Mouse (Mus musculus): ENCODE data around the gene Myom1. TPM values are rescaled to one million over a fixed set of nuclear protein-coding genes. Genes with fewer than 3 reads are reported as not detected.
"Not testable (repeated sequence)": the region's sequence is repeated elsewhere in the genome, so short reads cannot be mapped to it uniquely, and the experiment has no call there.

Myom1 gene
- total RNA-seq (2021), result 1,000 to 10,000 TPM; 1,013 to 1,104 TPM
- long read RNA-seq, experiment 1, full-length matches to known transcripts, result 531 of 924 reads
- long read RNA-seq, experiment 1, partial matches to known transcripts, result 348 of 924 reads
- long read RNA-seq, experiment 1, other reads (novel, unspliced or antisense), result 45 of 924 reads
- long read RNA-seq, experiment 2, full-length matches to known transcripts, result 465 of 839 reads
- long read RNA-seq, experiment 2, partial matches to known transcripts, result 341 of 839 reads
- long read RNA-seq, experiment 2, other reads (novel, unspliced or antisense), result 33 of 839 reads

DNA sequence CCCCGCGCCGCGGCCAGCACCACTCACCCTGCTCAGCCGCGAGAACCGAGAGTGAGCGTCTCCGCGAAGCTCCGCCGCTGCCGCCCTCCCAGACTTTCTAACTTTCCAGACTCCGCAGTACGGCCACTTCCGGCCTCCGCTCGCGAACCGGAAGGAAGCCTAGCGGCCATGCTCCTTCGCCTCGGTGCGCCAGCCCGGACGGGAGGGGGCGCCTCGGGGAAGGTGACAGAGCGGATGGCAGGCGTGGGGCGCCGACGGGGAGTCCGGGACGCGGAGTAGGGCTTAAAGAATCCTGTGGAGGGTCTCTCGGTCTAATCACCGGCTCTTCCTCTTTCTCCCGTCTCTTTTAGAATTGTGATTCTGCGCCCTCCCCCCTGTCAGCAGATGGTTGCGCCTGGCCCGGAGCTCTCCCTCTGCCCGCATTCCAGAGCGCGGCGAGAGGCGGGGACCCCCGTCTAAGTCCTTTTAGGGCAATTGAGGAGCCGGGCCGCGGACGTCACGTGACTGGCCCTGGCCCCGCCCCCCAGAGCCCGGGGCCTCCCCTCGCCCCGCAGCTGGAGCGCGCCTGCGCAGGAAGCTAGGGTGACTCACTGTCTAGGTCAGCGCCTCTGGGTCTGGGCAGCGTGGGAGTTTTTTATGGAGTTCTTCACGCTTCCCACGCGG is at the start of gene Myom1:
Myom1 (plus strand) TSS at position 553 of the 663 bp plus-strand sequence.
- DNase-seq, result peak; percentile 100

DNA sequence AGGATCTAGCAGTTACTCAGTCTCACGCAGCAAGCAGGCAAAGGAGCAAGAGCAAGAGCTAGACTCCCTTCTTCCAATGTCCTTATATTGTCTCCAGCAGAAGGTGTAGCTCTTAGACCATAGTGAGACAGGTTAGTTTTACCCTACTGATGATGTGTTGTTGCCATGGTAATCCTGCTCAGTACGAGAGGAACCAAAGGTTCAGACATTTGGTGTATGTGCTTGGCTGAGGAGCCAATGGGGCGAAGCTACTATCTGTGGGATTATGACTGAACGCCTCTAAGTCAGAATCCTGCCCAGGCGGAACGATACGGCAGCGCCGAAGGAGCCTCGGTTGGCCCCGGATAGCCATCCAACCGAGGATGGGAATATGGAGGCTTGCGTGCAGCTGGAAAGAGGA is 38.9 kb upstream of the Myom1 start:
- peak; percentile 71 for DNase-seq

DNA sequence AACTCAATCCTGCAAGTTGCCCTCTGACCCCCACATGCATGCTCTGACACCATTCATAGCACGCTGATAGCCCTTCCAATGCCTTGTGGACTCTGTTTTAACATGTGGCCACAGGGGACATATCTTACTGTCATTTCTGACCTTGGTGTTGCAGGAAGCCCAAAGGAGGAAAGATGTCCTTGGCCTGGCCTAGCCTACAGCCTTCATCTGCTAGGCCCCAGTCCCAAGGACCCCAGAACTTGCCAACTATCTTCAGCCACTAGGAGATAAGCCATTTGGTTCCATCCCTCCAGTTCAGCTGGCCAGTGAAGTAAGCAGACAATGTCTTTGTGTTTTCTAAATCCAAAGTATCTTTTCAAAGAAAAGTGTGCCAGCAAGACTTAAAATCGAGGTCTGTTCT is 37.2 kb upstream of the Myom1 start:
- no peak for DNase-seq

DNA sequence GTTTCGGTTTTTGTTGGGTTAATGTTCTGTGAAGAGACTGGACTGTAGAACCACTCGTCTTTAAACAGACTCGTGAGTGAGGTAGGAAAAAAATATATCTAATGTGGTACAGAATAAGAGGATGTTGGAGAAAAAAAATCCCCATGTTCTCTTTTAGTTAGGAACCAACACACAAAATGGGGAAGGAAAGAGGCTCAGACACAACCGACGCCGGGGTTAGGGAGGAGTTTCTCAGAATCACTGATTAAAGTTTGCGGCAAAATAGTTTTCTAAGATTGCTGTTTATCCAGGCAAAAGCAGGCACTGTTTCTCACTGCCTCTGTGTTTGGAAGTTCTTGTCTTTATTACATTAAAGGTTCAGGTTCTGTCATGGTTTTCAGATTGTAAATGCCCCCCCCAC is 36.3 kb upstream of the Myom1 start:
- no peak for DNase-seq

DNA sequence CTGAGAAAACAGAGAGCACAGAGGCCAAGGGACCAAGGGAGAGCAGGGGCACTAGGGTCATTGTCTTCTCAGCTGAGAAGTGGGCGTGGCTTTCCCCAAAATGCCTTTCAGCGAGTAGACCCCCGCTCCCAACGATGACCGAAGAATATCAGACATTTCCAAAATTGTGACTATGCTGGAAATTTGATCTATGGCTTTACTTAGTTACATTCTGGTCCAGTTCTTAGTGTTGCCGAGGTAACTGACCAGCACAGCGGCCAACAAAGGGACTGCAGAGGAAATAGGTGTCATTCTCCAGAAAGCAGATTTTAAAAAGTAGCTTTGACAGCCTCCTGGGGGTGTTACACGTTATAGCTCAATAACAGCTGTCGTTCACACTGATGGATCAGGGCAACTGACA is 35.2 kb upstream of the Myom1 start:
- DNase-seq, result no peak

DNA sequence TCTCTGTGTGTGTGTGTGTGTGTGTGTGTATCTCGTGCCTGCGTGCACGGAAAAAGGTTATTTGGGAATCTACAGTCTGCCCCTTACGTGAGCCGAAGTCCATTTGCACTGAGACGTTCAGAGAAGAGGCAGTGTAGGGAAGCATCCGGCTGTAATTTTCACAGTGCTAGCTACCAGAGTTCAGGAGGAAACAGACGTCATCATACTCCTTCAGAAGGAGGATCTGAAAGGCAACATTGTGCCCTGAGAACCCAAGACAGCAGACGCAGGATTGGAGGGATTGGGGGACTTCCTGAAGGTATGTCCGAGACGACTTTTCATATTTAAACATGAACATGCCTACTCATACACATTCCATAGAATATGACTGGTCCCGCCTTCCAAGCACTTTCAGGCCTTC is 34.8 kb upstream of the Myom1 start:
- DNase-seq, result no peak

DNA sequence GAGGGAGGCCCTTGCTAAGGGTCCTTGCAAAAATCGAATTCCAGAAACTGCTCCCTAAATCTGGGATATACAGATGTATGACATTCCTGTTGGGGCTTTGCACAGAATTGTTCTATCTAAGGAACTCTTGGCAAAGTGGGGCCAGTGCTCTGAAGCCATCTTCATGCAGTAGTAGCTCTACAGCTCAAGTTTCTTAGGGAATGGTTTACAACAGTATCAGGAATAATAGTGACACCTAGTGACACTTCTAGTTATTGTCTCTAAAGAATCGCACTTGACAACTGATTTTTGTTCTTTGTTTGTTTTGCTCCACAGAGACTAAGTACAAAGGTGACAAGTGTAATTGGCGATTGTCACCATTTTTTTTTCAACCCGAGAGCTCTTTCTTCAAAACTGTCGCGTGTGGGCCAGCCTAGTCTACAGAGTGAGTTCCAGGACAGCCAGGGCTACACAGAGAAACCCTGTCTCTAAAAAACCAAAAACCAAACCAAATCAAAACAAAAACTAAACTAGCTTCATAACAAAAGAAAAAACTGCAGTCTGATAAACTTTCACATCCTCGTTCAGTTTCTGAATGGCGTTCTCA is 33.7 kb upstream of the Myom1 start:
- DNase-seq, result no peak

DNA sequence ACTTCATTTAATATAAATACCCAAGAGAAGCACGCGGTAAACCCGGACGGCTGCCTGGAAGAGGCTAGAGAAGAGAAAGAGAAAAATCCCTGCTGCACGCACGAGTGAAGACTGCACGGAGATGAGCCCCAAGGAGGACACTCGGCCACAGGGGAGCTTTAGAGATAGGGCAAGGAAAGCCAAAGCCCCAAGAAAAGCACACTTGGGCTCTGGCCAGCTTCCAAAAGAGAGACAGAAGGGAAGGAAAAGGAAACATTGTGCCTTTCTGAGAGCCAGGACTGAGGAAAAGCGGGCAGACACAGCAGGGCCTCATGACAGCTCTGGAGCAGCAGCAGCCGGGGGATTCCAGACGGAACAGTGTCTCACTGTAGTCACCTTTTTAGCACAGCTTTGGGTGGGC is 31.2 kb upstream of the Myom1 start:
- no peak for DNase-seq

DNA sequence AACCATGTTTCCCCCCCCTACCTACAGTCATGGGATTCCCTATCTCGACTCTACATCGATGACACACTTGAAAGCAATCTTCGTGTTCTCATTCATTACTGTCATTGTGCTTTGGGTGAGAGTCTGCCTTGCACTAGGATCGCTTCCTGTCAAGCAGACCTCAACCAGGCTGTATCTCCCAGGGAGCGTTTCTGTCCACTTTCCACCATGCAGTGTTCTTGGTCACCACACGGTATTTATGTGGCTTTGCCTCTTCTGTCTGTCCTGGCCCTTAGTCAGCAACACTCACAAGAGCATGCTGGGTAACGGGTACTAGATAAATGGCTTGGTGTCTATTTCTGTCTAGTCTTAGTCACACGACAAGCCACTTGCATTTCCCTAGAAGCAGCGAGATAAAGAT is 29.0 kb upstream of the Myom1 start:
- no peak for DNase-seq

DNA sequence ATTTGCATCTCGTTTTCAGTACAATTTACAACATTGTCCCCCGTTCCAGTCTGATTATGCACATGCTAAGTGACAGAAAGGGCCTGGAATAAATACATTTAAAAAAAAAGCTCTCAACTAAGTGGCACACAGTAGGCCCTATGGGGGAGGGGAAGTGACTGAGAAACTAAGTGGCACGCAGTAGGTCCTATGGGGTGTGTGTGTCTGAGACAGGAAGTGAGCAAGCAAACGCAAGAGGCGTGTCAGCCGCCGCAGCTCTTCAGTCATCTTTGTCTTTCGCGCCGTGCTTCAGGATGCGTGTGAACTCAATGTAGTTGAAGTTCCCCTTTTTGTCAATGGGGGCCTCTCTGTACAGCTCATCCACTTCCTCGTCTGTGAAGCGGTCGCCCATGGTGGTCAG is 28.4 kb upstream of the Myom1 start:
- DNase-seq, result not testable (repeated sequence)

DNA sequence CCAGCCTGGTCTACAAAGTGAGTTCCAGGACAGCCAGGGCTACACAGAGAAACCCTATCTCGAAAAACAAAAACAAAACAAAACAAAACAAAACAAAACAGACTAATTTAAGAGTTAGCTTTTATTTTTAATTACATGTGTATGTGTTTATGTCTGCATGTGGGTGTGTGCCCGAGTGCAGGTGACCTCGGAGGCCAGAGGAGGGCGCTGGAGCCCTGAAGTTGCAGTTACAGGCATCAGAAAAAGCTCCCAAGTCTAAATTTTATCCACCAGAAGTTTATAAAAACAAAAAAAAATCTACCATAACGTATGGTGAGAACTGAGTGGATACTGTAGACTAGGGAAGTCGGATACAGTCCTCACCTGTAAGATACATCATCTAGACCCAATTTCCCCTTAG is 24.6 kb upstream of the Myom1 start:
- no peak for DNase-seq

DNA sequence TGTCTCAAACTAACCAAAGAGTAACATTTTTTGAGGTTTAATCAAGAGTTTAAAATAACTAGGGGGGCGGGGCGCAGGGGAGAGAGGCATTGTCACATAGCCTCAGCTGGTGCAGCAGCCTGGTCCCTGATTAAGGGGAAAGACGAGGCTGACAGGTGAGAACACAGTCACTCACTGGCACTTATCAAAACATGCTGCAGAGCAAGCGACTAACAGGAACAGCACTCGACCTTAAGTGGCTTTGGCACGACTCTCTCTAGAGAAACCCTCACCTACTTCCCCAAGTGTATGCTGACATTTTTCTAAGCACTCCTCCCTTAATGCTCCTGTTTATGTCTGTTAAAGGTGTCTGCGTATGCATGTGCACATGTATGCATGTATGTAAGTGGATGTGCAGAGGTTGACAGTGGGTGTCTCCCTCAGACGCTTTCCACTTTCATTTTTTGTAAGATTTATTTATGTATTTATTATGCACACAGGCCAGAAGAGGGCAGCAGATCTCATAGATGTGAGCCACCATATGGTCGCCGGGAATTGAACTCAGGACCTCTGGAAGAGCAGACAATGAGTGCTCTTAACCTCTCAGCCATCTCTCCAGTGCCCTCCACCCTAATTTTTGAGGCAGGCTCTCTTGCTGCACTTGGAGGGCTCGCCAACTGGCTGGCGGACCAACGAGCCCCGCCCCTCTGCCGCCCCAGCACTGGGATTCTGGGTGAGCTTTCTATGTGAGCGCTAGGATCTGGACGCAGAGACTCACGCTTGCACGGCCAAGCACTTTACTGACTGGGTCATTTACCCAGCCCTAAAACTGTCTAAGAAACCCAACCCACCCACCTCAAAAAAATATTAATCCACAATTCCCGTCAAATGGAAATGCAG is 22.8 kb upstream of the Myom1 start:
- no peak for DNase-seq

DNA sequence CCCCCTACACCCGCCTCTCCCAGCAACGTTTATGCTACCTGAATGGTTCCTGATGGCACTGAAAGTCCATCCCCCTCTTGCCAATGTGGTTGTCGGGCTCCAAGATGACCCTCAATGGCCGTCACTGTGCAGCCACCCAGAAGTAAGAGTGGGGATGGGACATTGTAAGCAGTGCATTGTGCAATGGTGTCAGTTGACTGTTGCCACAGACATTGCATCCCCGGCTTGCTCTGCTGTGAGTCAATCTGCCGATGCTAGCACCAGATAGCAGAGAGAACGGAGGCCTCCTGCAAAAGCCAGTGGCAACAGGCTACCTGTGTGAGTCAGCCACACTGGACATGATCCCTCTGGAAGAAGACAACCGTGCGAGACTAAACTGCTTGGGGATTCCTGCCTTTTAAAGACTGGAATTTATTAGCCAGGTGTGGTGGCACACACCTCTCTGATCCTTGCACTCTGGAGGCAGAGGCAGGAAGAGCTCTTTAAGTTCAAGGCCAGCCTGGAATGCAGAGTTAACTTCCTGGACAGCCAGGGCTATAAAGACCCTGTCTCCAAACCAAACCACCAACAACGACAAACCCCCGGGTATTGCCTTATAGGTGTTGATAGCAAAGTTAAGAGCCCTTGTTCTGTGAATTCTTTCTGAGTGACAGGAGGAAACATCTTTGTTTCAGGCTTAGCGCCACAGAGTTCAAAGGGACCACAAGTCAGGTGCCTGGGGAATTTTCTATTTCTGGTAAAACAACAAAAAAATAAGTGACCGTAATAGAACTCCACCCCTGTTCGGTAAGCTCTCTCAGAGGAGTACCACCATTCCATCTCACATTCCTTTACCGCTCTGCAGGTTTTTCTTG is 16.7 kb upstream of the Myom1 start:
- no peak for DNase-seq

DNA sequence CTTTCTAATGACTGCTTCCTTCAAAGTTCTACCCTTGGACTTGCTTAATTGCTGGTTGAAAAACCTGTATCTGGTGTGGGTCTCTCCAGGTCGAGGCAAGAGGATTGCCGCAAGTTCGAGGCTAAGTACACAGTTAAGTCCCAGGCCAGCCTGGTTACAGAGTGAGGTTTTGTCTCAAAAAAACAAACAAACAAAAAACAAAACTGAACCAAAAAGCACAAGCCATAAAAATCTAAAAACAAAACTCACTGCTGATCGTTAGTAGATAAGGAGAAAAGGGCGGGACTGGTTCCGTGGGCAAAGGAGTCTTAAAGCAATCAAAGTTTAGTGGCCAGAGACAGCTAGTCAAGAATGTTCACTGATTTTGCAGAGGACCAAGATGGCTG is 16.1 kb upstream of the Myom1 start:
- DNase-seq, result no peak

DNA sequence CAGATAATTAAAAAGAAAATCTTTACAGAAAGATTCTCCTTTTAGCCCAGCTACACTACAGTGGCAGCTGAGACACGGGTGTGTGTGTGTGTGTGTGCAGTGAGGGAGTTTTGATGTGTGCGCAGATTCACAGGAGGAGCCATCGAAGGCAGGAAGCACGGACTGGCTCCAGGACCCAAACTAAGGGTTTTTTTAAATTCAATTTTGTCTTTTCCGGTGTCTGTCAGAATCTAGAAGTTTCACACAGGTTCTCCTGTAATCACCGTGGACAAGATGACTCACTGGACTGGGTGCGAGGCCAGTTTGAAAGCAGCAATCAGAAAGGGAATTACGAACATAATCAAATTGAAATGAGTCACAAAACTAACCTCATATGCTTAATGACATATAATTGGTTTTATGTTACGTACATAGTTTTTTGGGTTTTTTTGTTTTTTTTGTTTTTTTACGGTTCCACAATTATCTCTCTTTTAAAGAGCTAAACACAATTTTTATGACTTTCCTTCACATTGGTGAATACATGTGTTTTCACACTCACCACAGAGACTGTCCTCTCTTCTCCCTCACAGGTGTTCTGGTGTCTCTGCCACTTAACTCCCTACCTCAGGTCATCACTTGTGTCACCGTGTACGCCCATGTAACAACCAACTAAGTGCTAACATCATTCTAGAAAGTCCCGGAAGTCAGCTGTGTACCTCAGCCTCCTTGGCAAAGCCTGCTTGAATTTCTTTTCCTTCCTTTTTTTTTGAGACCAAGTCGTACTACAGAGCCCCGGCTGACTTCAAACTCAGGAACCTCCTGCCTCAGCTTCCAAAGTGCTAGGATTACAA is 15.4 kb upstream of the Myom1 start:
- DNase-seq, result no peak

DNA sequence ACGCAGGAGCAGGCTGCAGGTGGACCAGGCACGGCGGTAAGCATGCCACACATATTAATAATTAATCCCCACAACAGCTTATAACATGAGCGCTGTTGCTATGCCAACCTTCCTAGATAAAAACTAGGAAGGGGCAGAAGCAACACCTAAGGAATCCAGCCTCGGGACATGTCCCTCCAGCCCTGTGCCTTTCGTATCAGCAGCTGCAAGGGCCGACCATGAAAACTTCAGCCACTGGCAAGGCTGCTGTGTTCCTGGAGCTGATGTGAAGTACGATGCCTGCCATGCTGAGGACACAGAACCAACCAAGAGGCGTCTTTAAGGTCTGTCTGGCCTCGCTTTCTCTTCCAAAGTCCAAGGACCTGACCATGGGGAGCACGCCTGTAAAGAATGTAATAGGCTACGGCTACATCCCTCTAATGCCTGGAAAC is 14.1 kb upstream of the Myom1 start:
- no peak for DNase-seq

DNA sequence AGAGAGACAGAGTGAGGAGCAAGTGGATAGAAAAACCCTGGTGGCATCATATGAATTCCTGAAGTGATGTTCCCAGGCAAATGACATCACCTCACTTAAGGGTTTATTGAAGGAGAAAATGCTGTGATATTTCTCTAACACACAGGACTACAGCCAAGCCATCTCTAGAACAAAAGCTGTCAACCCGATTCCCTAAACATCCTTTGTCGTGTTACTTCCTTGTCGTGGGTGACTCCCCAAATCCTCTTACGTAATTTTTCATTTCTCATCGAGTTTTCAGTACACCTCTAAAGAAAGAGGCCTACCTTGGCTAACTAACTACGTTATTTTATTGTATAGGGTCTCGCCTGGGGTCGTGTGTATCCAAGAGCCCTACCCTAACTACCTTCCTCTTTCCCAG is 13.0 kb upstream of the Myom1 start:
- DNase-seq, result no peak

DNA sequence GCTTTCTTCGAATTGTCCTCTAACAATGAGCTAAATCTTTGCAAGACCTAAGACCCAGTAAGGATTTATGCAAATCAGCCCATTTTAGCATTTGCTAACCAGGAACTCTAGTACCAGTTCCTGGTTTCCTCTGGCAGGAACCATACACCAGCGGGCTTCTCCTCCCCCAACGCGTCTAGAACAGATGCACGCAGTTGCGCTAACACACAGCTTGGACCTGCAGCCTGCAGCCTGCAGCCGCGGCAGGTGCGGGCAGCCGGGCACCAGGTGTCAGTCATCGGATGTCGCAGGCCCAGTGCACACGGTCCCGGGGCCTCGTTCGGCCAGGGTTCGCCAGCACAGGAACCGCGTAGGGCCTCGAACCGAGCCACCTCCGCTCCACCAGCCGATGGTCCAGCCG is 12.4 kb upstream of the Myom1 start:
- peak; percentile 25 for DNase-seq

DNA sequence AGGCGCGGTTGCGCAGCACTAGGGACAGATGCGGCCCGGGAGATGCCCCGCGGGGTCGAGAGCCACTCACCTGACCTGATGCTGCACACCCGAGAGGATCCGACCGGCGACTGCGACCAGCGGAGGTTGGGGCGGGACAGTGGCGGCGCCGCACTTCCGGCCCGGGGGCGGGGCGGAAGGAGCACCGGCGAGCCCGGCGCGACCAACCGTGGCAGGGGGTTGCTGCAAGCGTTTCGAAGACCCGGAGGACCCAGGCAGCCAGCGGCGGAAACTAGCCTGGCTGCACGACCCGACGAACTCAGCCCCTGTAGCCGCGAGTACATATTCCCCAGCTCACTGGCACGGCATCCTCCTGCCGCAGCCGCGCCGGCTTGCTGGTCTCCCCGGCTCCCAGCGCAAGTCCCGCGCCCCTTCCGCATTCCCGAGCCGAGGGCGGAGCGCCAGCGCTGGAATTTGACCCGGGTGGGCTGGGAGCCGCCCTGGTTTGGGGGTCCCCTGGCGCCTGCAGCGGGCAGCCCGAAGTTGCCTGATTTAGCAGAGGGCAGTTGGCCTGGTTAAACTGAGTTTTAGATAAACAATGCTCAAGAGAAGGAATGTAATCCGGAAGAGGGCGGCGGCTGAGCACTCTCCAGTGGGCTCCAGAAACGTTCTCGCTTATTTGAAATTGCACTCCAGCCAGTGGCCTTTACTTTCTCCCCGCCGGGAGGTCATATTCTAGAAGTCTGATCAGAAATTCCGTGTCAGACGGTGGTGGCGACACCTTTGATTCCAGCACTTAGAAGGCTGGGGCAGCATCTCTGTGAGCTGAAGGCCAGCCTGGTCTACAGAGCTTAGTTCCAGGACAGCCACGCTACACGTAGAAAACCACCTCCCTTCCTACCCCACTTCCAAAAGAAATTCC is 11.8 kb upstream of the Myom1 start:
- DNase-seq, result peak; percentile 90
